Mouse (Mus musculus) ovary, postnatal 14 days (tissue): ENCODE measurements around the gene Brsk2.
"Not testable (repeated sequence)": the region's sequence is repeated elsewhere in the genome, so short reads cannot be mapped to it uniquely, and the experiment has no call there.

Source experiments
- DNase-seq: peaks from one replicate; pipeline ENCODE4 v3.0.0; 2022; ENCODE audit warnings: low spot score

Brsk2 gene

GRCm38 (mm10) chr7:141948906-141949798 is at the start of gene Brsk2:
Gene Brsk2, plus strand, starts transcription at chr7:141949751.
- DNase-seq = peak; percentile 91

- DNase-seq = no peak
These were observed 47.7 kb upstream of the Brsk2 start for GRCm38 (mm10) chr7:141901825-141902224.

DNA sequence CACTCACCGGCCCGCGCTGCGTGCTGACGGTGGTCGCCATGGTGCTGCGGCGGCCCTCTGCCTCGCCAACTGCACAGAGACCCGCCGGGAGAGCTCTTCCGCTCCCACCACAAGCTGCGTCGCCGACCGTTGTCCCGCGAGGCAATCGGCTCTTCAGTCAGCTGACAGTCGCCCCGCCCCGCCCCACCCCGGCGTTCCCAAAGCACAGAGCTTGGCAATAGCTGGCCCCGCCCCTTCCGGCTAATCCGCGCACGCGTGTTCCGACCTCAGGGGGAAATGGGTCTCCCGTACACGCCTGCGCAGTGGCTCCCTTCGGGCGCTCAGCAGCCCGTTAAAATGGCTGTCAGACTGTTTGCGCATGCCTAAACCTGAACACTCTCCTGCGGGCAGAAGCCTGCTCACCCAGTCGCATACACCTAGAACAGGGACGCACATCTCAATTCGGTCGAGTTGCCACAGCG is 47.3 kb upstream of the Brsk2 start:
- peak; percentile 99 for DNase-seq

DNA sequence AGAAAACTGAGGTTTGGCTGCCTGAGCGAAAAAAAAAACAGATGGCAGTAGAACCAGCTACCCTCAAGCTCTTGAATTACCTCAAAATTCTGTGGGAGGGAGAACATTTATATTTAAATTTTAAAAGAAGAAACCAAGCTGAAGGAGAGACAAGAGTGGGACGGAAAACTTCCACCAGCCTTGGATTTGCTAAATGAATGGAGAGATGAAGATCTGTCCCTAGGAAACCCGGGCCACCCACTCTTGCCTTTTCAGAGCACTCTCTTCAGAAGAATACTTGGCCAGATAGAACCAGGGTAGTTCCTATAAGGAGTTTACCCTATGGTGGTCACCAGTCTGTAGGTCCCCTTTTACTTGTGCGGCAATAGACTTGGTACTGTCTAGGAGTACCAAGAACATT is 46.8 kb upstream of the Brsk2 start:
- no peak for DNase-seq

DNA sequence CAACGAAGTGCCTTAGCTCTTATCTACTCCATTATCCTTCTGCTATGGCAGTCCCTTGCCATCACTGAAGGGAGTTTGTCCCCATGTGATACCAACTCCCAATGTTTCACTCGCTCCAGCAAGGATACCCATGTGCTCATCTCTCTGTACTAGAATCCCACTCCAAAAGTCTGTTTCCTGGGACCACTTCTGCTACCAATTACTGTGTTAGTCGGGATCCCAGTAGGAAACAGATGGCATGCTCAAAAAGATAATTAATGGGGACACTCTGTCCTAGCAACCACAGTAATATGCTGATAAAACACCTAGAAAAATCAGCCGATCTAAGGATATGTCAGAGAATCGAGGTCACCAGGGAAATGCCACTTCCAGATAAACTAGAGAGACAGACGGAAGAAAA is 41.0 kb upstream of the Brsk2 start:
- no peak for DNase-seq

GRCm38 (mm10) chr7:141911305-141911704 is 38.2 kb upstream of the Brsk2 start:
- DNase-seq = no peak

DNA sequence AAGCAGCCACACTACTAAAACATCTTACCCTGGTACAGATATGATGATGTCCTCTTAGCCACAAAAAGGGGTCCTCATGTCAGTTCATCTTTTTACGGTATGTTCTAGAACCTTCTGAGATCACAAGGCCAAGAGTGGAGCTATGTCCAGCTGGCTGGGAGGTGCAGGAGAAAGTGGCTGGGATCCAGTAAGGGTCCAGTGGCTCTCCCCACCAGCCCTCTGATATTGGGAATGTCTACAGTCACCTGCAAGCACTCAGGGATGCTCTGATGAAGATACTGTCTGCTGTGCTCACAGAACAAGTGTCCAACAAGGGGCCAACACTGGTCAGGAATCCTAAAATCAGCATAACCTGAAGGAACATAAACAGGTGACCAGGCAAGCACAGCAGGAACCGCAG is 31.1 kb upstream of the Brsk2 start, which contains the start of gene Tollip:
Gene Tollip (minus strand): TSS at position 101 of the 400 bp plus-strand sequence.
- no peak for DNase-seq

DNA sequence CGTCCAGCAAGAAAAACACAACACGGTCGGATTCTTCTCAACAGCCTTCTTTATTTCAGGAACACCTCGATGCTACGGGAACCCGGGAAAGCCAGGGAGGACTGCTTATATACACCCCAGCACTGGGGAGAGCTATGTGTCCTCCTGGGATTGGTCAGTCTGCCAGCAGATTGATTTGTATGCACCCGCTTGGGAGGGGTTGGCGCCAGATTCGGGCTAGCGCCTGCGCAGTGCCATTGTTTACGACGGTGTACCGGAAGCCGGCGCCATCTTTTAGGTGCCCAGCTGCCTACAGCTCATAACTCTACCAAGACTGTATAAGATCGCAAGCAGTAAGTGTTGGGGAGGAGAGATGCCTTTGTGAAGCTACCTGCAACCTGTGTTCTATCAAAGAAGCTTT is 25.4 kb upstream of the Brsk2 start:
- DNase-seq = not testable (repeated sequence)

- peak; percentile 70 for DNase-seq
These were observed 24.6 kb upstream of the Brsk2 start for GRCm38 (mm10) chr7:141924917-141925316.

GRCm38 (mm10) chr7:141928642-141929041 is 20.9 kb upstream of the Brsk2 start:
- no peak for DNase-seq

DNA sequence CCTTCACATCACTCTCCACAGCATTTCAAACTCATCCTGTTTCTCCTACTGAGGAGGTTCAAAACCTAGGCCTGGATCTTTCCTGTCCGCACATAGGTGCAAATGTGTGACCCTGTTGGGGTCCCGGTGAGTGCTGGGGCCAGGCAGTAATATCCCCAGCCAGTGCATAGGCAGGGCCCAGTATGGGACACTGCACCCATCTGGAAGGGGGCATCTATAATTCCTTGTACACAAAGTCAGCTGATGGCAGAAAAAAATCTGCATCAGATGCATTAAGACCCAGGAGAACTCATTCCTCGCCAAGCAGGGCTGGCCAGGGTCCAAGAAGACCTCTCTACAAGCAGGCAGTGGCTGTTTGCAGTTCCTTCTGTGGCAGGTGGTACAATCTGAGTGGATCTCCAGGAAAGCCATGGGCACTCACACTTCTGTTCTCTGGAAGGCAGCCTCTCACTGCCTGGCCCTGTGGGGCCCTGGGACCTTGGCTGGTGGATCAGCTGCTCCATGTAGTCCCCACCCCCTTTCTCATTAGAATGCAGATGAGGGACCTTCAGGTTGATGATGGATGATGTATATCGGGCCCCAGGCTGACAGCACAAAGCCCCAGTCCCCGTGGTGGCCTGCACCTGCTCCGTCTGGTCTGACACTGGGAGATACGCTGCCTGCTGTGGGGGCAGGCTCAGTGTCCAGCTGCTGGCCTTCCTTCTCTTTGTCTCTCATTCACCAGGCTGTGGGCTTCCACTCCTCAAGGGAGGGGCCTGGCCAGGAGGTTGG is 15.2 kb upstream of the Brsk2 start:
- DNase-seq = no peak

- no peak for DNase-seq
These were observed 14.6 kb upstream of the Brsk2 start for GRCm38 (mm10) chr7:141934951-141935350.

DNA sequence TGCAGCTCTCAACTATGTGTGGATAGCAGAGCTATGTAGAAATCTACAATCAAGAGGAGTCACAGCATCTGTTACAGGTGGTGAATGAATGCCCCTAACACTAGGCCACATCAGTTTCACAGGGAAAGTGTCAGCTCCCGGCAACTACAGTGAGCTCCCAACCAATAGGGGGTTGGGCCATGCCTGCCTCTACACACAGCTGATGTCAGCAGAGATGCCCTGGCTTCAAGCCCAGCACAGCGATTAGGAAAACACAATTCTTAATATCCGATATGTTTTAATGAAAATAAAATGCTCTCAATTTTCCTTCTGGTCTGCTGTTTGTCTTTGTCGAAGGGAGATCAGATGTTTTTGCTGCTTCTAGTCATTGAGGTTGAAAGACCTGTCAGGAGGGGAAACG is 6.1 kb upstream of the Brsk2 start:
- DNase-seq = no peak

DNA sequence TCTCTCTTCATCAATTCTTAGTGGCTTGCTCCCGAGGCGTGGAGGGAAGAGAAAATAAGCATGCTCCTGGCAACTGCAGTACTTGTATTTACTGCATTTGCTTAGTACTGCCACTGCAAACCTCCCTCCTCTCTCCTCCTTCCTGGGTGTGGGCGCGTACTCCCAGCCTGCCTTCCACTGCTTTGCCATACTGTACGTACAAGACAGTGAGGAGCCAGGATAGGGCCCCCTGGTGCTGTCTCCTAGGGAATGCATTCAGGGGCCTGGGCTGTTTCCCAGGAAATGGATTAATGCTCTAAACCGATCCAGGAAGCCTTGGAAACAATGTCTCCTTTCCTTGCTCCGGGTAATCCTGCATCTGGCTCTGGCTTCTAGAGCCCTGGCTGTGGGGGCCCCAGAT is 3.6 kb upstream of the Brsk2 start:
- DNase-seq = no peak

GRCm38 (mm10) chr7:141947512-141947911 is 2.0 kb upstream of the Brsk2 start:
- no peak for DNase-seq

- no peak for DNase-seq
These were observed 1.5 kb upstream of the Brsk2 start for GRCm38 (mm10) chr7:141948045-141948444.

- no peak for DNase-seq
These were observed 200 bp downstream of the Brsk2 start for GRCm38 (mm10) chr7:141949799-141950103.

DNA sequence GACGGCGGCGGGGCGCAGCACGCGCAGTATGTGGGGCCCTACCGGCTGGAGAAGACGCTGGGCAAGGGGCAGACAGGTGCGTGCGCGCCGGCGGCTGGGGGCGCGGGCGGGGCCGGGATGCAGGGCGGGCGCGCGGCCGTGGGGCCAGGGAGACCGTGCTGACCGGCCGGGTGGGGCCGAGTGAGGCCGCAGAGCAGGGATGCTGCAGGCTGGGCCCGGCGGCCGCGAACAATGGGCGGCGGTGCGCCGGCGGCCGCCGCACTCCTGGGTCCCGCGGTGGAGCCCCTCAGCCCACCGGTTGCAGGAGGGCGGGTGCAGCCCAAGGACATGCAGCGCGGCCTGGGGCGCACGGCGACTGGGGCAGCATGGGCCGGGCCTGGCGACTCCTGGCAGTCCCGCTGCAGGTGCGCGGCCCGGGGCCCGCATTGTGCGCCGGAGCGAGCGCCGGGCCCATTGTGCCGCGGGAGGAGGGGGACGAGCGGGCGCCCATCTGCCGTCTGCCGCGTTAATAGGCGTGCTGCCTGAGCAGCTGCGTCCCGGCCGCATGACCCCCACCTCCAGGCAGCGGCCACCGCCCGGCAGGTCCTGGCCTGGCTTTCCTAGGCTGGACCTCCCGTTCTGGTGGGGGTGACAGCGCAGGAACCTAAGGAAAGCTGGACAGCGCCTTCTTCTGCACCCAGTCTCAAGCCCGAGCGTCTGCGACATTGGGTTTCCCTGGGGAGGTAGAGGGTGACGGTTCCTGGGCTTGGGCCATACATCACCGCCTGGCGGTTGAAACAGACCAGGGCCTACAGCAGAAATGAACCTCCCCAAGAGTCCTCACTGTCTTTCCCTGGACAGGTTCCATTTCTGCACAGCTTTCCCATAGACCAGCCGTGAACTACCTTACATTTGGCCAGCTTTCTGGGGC is 808 bp downstream of the Brsk2 start:
- no peak for DNase-seq

DNA sequence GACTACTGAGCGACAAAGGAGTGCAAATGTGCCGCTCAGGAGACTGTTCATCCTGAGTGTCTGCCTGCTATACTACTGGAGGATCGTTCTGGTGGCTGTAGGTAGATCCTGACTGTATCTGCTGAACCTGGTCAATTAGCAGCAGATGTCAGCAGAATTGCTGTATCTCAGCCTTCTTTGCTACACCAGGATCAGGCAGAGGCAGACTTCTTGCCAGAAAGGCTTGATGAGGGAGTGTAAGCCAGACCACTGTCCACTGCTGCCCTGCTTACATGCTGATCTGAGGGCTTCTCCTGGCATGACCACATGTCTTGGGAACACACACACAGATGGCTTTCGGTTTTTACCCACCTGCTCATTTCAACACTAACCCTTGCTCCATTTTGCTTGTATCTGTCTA is 2.3 kb downstream of the Brsk2 start:
- no peak for DNase-seq

- no peak for DNase-seq
These were observed 3.4 kb downstream of the Brsk2 start for GRCm38 (mm10) chr7:141952920-141953319.

GRCm38 (mm10) chr7:141953616-141954015 is 4.1 kb downstream of the Brsk2 start:
- no peak for DNase-seq

DNA sequence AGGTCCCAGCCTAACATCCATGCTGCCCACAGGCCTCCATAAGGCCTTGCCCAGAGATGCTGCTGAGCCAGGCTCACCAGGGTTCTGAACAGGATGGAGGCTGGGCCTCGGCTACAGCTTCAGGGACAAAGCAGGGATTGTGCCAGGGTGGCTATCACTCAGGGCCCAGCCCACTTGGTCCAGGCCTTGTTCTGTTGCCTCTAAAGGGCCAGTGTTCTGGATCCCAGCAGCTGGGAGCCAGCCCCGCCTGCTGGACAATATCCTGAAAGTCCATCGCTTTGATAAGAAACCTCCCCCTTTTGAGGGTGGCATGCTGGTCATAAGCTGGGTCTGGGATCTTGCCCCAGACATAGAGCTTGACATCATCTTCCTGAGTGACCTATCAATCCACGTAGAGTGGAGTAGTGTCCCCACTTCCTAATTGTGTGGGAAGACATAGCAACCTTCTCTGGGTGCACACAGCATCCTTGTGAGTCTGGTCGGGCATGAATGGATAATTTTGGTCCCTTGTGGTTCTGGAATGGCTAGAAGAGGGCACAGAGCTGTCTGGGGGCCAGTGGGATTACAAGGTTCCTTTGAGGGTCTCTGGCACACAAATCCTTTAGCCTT is 6.1 kb downstream of the Brsk2 start:
- no peak for DNase-seq
